Mouse (Mus musculus) right cerebral cortex, postnatal 4 days (tissue): ENCODE results near the gene Gm9844.
"Not testable (repeated sequence)": the region's sequence is repeated elsewhere in the genome, so short reads cannot be mapped to it uniquely, and the experiment has no call there.

ENCODE experiments used
- DNase-seq: peaks from one replicate; pipeline ENCODE4 v3.0.0-alpha.2; 2022

Gene Gm9844

DNA sequence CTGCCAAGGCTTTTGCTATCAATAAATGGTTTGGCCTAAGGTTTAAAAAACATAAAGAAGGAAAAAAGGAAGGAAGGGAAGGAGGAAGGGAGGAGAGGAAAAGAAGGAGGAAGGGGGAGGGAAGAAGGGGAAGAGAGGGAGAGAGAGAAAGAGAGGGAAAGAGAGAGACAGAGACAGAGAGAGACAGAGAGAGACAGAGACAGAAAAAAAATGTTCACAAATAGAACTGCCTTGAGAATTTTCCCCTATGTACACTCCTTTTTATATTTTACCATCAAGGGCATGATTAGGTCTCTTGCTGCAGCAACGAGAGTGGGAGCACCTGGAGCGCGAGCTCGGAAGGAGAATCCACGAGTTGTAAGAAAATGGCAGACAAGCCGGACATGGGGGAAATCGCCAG is at the start of gene Gm9844:
TSS of gene Gm9844 (plus strand) at position 301 of the 400 bp plus-strand sequence.
- DNase-seq, result no peak

- DNase-seq, result peak; percentile 42
These were observed 44.5 kb upstream of the Gm9844 start for GRCm38 (mm10) chr7:24817502-24817901.

DNA sequence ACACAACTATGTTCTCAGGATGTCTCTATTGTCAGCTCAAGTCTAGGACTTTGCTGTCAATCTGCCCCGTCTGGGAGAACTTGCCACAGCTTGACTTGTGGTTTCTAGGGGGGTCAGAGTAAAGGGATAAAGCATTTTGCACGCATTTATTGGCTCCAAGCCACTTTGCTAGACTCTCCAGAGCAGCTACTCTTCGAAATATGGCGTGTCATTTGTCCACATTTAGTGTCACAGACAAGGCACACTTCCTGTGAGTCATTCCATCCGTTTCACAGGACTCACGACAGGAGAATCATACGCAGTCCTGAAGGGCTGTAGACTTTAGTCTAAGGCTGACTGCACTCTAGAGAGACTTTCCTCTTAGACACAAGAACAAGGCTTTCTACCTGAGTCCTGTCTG is 37.6 kb upstream of the Gm9844 start:
- no peak for DNase-seq

DNA sequence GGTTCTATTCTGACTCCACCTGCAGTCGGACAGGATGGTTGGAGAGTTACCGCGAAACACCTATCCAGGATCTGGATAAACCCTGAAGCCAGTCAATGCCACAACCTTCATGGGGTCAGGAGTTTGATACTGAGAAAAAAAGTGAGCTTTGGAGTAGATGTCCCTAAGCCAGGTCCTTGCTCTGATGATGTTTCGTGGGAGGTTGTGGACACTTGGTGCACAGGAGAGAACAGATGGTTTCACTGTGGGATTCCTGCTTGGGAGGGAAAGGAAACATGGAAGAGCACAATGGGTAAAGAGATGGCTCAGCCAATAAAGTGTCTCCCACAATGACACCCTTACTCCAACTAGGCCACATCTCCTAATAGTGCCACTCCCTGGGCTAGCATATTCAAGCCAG is 34.8 kb upstream of the Gm9844 start:
- no peak for DNase-seq

DNA sequence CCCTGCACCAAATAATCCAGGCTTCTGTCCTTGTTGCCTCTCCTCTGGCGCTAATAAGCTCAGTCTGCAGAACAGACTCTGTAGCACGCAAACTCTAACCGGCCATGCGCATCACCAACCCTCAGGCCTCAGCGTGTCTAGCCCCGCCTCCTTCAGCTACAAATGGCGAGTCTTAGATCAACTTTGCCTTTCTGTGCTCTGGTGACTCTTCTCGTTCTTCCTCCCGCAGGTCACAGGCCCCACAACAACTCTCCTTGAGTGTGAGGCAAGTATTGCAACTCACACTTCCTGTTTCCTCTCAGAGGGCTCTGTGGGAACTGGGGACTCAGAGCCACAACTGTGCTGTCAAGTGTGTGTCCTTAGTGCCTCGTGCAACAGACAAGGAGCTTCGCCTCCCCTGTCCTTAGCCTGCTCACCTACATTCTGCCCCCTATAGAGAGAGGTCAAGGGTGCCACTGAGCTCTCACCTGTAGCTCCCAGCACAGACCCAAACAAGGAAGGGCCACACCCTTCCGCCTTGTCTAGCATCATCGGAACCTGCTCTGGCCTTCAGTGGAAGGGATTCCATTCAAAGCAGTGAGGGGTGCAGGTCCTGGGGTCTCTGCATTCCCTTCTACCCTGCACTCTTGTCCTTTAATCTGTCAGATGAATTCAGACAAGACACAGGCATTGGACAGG is 23.1 kb upstream of the Gm9844 start:
- DNase-seq, result not testable (repeated sequence)

DNA sequence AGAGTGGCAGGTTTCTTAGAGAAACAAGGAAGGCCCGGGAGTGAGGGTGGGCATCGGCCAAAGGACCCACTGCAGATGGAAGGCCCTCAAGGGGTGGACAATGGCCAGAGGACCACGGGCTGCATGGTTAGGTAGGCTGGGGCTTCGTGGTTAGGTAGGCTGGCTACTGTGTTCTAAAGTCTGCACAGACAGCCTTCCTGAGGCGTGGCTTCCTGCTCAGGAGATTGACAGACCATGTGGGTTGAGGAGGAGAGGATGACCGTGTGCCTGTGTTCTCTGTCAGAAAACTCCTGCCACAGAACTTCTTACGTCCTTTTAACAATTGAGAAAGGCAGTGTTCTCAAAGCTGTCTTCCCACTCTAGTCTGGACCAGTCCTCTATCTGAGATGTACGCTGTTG is 22.6 kb upstream of the Gm9844 start:
- DNase-seq, result no peak

DNA sequence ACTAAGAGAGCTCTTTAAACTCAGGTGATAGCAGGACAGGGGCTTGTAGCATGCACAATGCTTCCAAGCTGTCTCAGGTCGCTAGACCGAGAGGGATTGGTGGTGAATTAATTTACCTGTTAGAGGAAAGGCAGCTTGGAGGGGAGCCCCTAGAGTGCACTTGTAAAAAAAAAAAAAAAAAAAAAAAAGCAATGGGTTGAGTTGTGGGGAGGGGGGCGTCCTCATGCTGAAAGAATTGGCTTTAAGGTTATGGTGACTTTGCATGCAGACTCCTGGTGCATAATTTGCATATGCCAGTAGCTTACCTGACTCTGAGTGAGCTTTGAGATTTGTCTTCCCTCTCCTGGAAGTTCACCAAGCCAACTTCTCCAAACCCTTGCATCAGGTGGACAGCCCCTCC is 21.7 kb upstream of the Gm9844 start:
- no peak for DNase-seq

GRCm38 (mm10) chr7:24841009-24841408 is 21.0 kb upstream of the Gm9844 start:
- no peak for DNase-seq

- DNase-seq, result no peak
These were observed 17.9 kb upstream of the Gm9844 start for GRCm38 (mm10) chr7:24844144-24844543.

DNA sequence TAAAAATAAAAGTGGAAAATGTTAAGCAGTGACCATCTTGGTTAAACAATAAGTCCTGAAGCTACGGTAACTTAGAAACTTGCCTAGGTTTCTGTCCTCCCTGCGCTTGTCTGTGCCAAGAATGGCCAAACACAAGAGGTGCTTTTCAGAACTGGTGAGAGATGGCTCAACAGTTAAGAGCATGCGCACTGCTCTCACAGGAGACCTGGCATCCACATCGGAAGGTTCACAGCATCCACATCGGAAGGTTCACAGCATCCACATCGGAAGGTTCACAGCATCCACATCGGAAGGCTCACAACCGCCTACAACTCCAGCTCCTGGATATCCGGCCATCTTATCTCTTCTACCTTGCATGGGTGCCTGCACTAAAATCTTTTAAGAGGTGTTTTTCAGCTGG is 16.8 kb upstream of the Gm9844 start:
- no peak for DNase-seq

DNA sequence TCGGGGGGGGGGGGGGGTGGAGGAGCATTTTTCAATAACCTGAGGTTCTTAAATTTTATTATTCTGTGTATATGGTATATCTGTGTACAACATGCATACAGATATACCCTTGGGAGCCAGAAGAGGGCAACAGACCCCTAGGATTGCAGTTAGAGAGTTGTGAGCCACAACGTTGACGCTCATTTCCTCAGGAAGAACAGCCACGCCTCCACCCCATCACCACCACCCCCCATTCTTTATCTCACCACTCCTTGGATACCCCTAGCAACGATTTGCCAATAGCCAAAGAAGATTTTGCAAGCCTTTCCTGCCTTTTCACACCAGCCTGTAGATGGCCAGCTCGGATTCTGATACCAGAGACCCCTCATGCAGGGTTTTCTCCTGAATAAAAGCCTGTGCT is 16.3 kb upstream of the Gm9844 start:
- DNase-seq, result no peak

- DNase-seq, result not testable (repeated sequence)
These were observed 15.4 kb upstream of the Gm9844 start for GRCm38 (mm10) chr7:24846576-24846975.

DNA sequence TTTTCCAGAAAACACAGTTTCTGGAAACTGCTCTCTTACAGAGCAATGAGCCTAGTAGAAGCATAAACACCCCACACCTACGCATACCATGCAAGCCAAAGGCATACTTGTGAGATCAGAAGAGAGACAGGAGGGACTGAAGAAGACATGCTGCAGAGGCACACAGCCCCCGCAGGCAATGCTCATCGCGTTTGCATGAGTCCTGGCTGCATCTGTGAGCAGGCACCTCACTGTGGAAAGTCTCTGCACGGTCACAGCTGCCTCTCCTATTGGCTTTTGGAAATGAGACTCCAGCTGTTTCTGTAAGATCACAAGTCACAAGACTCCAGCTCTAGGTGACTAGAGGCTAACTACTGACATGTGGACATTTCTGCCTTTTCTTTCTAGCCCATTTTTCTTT is 11.9 kb upstream of the Gm9844 start:
- DNase-seq, result no peak

GRCm38 (mm10) chr7:24850899-24851303 is 11.1 kb upstream of the Gm9844 start:
- no peak for DNase-seq

DNA sequence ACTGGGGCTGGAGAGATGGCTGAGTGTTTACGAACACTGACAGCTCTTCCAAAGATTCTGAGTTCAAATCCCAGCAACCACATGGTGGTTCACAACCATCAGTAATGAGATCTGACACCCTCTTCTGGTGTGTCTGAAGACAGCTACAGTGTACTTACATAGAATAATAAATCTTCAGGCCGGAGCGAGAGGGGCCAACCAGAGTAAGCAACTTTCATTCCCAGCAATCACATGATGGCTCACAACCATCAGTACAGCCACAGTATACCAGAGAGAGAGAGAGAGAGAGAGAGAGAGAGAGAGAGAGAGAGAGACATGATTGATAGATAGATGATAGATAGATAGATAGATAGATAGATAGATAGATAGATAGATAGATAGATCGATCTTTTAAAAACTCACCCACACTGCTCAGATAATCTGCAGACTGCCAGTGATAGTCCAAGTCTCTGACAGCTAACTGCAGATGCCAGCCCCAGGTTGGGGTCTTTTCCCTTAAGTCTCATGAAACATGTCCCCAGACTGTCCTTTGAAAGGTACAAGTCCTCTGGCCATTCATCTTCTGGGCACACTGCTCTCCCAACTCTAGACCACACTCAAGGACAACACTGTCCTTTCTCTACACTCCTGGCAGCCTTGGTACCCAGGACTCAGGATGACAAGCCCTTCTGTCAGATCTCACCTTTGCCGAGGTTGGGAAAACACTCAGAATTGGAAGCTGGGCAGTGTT is 10.3 kb upstream of the Gm9844 start:
- DNase-seq, result no peak

DNA sequence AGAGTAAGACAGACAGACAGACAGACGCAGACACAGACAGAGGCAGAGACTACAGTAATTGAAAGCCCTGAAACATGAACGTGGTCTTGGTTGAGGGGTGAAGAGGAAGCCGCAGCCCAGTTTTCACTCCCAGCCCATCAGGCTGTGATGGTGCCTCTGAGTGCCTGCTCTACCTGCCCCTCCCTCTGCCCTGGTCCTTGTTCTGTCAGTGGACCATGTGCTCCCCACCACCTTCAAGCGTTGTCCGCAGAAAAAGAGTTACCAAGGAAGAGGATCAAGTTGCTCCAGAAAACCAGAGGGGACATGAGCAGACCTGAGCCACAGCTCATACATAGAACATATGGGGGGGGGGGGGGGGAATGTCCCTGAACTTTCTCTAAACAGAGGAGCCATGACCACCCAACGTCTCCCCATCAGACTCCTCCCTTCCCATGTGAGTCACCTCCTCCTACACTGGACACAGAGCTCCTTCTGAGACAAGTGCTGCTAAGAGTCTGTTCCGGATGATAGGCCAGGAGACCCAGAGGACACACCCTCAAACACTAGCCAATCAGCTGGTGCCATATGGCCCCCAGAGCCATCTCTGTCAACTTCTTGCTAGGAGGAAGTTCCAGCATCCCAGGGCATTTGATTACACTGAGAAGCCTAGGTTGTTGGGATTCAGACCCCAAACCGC is 9.3 kb upstream of the Gm9844 start:
- no peak for DNase-seq

DNA sequence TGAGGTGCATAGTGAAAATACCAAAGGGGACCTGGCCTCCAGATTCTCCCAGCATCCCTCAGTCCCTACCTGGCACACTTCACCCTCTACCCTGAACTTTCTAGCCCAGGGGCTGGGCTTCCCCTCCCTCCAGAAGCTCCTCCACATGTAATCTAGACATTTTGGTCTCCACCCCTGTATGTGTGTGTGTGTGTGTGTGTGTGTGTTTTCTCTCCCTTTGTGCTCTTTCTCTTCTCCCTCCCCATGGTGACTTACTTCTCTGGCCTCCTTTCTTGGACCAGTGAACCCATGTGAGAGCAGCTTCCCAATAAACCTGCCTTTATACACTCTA is 8.8 kb upstream of the Gm9844 start:
- DNase-seq, result no peak

- no peak for DNase-seq
These were observed 8.3 kb upstream of the Gm9844 start for GRCm38 (mm10) chr7:24853695-24854094.

- no peak for DNase-seq
These were observed 5.4 kb upstream of the Gm9844 start for GRCm38 (mm10) chr7:24856460-24857120.

DNA sequence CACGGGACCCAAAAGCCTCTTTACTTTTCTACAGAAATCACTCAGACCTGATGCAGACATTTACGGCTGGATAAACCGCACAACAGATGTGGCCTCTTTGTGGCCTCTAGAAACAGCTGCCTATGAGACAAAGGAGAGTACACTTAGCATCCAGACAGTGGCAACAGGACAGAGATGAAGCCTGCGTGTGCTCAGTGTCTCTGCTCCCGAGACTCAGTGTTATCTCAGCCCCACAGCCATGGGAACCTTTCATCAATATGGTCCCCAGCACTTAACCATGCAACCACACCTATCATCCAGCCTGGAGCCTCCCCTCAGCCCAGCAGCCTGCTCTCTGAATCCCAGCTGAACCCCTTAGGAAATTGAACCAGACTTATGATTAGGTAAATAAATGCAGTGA is 2.8 kb upstream of the Gm9844 start:
- DNase-seq, result no peak

DNA sequence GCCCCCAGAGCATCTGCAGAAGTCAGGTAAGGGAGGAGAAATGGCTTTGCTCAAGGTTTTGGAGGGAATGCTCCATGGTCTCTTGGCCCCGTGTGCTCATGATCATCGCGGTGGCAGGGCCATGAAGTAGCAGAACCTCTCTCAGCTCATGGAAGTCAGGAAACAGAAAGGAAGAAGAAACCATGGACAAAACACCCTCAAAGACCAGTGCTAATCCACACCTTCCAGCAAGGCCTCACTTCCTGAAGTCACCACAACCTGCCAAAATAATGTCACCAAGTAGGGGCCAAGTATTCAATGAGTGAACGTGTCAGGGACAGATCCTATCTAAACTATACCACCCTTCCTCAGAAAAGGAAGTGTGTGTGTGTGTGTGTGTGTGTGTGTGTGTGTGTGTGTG is 840 bp downstream of the Gm9844 start:
- no peak for DNase-seq

- DNase-seq, result no peak
These were observed 2.1 kb downstream of the Gm9844 start for GRCm38 (mm10) chr7:24864156-24864555.

- DNase-seq, result no peak
These were observed 7.1 kb downstream of the Gm9844 start for GRCm38 (mm10) chr7:24869080-24869479.
